Mouse (Mus musculus) liver, embryonic 11.5 days (tissue): Measurements from ENCODE around the gene Nudt16l1. TPM values are rescaled to one million over a fixed set of nuclear protein-coding genes. Genes with fewer than 3 reads are reported as not detected.

Source experiments
- ATAC-seq: fragments of 200-750 bp; cut with Nextera tagmentation; replicated peaks from 2 replicates; pipeline ENCODE4 v1.8.0; 2017; ENCODE audit warnings: moderate number of reproducible peaks, mild to moderate bottlenecking, moderate TSS enrichment, moderate library complexity; ENCODE audit not compliant: low FRiP score
- DNase-seq: peaks from one replicate; pipeline ENCODE4 v3.0.0-alpha.2; 2017; ENCODE audit warnings: low spot score
- H3K27ac ChIP-seq: fragments of 300-500 bp; sonication (generic); 2 replicates; pipeline ENCODE4 v1.5.1; 2014; ENCODE audit warnings: mild to moderate bottlenecking, low read depth, low read length, control low read depth
- H3K27me3 ChIP-seq: fragments of 300-500 bp; sonication (generic); replicated peaks from 2 replicates; pipeline ENCODE4 v1.6.1; 2014; ENCODE audit warnings: low read length, mixed read lengths; ENCODE audit not compliant: control insufficient read depth, insufficient read depth
- H3K36me3 ChIP-seq: fragments of 300-500 bp; sonication (generic); 2 replicates; pipeline ENCODE4 v1.6.1; 2014; ENCODE audit warnings: mild to moderate bottlenecking, low read length, moderate library complexity, mixed read lengths; ENCODE audit not compliant: control insufficient read depth, insufficient read depth
- H3K4me1 ChIP-seq: fragments of 300-500 bp; sonication (generic); replicated peaks from 2 replicates; pipeline ENCODE4 v1.6.1; 2014; ENCODE audit warnings: low read length, mixed read lengths; ENCODE audit not compliant: control insufficient read depth, insufficient read depth
- H3K4me2 ChIP-seq: fragments of 300-500 bp; sonication (generic); 2 replicates; pipeline ENCODE4 v1.6.1; 2014; ENCODE audit warnings: mild to moderate bottlenecking, control low read depth, moderate library complexity
- H3K4me3 ChIP-seq: fragments of 300-500 bp; sonication (generic); 2 replicates; pipeline ENCODE4 v1.5.1; 2014; ENCODE audit warnings: low read depth, low read length, control low read depth
- H3K9ac ChIP-seq: fragments of 300-500 bp; sonication (generic); 2 replicates; pipeline ENCODE4 v1.6.1; 2014; ENCODE audit warnings: low read depth, low read length, control low read depth
- H3K9me3 ChIP-seq: fragments of 300-500 bp; sonication (generic); 2 replicates; pipeline ENCODE4 v1.6.1; 2016; ENCODE audit warnings: low read length, inconsistent platforms, mixed read lengths; ENCODE audit not compliant: control insufficient read depth
- WGBS: fragments of 180-500 bp; shearing (Covaris S2); extraction: QIAGEN DNeasy Blood & Tissue Kit; methylation state at CpG from one replicate; pipeline ENCODE4 v1.1.7; 2014; 5-methylcytosine and 5-hydroxymethylcytosine counted together
- polyA plus RNA-seq: library from polyadenylated mRNA; unstranded; fragments of >200 nt; fragmentation: Nextera tagmentation; extraction: Ambion mirVana; gene quantifications from 2 replicates; pipeline ENCODE4 v1.2.1, GENCODE M21; 2014

The Nudt16l1 gene
- polyA plus RNA-seq, 1 experiment from 2014 or later, result 102 TPM

DNA sequence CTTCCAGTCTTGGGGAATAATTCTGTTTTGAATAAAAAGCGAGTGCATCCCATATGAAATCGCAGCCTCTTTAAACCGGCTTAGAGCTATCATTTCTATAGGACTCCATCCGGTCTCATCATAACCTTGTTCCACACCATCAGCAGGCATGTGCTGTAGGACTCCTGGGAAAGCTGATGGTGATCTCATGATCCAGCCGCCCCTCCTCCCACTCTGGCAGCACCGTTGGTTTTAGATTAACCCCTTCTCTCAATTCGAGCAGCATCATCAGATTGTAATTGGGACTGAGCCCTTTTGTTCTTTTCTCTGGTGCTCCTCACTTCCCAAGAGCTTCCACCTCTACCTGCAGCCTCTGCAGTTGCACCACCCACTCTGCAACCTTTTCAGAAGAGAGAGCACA lies 37.4 kb upstream of the Nudt16l1 start:
- H3K4me2 ChIP-seq, result no peak overlapping the region
- no peak for DNase-seq
- WGBS, result 64% methylated on average over 7 of the region's 7 CpGs
- H3K27ac ChIP-seq, result no peak overlapping the region
- H3K4me3 ChIP-seq, result no peak overlapping the region
- no peak for ATAC-seq
- H3K27me3 ChIP-seq, result no peaks in the 10 kb centered on the region
- H3K9ac ChIP-seq, result no peak overlapping the region
- peaks cover 29% of the 10 kb centered on the region for H3K4me1 ChIP-seq
- no peaks in the 10 kb centered on the region for H3K36me3 ChIP-seq
- no peaks in the 10 kb centered on the region for H3K9me3 ChIP-seq

DNA sequence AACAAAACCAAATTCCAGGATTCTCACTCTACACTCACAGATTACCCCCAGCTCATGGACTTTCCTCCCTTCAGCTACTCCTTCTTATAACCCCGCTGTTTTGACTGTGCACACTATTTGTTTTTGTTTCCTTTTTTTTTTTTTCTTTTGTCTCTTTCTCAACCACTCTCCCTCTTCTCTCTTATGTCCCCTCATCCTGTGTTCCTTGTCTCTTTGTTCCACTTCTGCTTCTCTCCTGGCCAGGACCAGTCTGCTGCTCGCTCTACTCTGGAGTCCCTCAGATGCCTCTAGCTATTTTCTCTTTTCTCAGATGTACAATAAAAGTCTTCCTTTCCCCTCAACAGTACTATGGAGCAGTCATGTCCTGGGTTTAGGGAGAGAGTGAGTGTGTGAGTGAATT lies 36.2 kb upstream of the Nudt16l1 start:
- DNase-seq, result no peak
- H3K9ac ChIP-seq, result no peak overlapping the region
- WGBS, result 79% methylated on average over 2 of the region's 2 CpGs
- H3K9me3 ChIP-seq, result no peaks in the 10 kb centered on the region
- no peak overlapping the region for H3K4me3 ChIP-seq
- no peaks in the 10 kb centered on the region for H3K27me3 ChIP-seq
- peaks cover 17% of the 10 kb centered on the region for H3K4me1 ChIP-seq
- H3K4me2 ChIP-seq, result no peak overlapping the region
- no peak for ATAC-seq
- H3K36me3 ChIP-seq, result no peaks in the 10 kb centered on the region
- no peak overlapping the region for H3K27ac ChIP-seq

DNA sequence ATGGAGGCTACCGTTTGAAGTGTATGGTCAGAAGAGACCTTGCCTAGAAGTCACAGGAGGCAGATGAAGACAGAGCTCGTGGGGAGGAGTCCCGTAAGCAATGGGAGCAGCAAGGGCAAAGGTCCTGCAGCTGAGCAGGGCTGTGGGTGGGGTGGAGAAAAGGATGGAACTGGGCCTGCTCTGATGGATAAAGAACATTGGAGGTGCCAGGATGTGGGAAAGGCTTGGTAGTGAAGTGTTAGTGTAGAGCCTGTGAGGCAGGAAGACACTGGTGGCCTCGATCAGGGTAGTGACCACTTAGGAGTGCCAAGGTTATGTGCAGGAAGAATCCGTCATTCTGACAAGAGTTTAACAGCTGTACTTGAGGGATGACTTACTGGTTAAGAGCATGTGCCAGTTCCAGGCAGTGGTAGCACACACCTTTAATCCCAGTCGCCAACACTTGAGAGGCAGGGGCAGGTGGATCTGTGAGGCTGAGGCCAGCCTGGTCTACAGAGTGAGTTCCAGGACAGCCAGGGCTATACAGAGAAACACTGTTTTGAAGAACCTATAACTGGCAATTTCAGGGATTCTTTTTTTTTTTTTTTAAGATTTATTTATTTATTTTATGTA lies 35.0 kb upstream of the Nudt16l1 start:
- H3K9ac ChIP-seq, result no peak overlapping the region
- H3K9me3 ChIP-seq, result no peaks in the 10 kb centered on the region
- H3K4me1 ChIP-seq, result peaks cover 18% of the 10 kb centered on the region
- no peak overlapping the region for H3K27ac ChIP-seq
- 73% methylated on average over 6 of the region's 6 CpGs for WGBS
- no peak overlapping the region for H3K4me2 ChIP-seq
- H3K27me3 ChIP-seq, result no peaks in the 10 kb centered on the region
- H3K4me3 ChIP-seq, result no peak overlapping the region
- ATAC-seq (no peak), DNase-seq (no peak)
- no peaks in the 10 kb centered on the region for H3K36me3 ChIP-seq

DNA sequence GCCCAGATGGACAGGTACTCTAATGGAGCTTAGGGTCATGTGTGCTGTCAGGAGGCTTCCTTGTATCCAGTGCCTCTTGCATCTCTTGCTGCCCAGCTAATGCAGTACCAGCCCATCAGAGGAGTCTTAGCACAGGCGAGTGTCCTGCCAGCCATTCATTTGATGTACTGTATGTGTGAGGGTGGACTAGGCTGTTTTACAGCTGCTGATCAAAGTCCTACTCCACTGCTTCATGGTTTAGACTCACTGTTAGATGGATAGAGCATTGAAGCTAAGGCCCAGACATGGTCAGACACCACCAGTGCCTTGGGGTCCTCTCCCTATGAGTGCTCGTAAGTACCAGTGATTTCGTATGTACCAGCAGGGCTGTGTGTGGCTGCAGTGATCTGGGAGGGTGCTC lies 33.7 kb upstream of the Nudt16l1 start:
- ATAC-seq (no peak), DNase-seq (no peak)
- Histone ChIP-seq H3K27me3 (no peaks in the 10 kb centered on the region), H3K4me2 (no peak overlapping the region), H3K9ac (no peak overlapping the region), H3K27ac (no peak overlapping the region), H3K4me3 (no peak overlapping the region), H3K9me3 (no peaks in the 10 kb centered on the region), H3K36me3 (no peaks in the 10 kb centered on the region), H3K4me1 (peaks cover 18% of the 10 kb centered on the region)
- 84% methylated on average over 3 of the region's 3 CpGs for WGBS

DNA sequence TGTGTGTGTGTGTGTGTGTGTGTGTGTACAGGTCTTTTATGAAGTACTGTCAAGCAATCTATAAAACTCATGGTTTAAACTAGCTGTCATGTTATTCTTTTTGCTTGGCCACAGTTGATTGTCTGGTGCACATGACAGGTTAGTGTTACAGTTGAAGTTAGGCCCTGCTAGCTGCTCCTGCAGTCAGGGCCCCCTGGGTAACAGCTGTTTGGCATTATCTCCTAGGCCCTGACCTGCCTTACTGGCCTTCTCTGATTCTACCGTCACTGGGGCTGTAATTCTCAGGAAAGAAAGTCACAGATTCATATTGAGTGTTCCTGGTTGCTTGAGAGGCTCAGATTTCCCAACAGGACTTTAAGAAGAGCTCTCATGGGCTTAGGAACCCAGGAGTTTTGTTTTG lies 33.0 kb upstream of the Nudt16l1 start:
- H3K27ac ChIP-seq, result no peak overlapping the region
- no peak overlapping the region for H3K9ac ChIP-seq
- no peak overlapping the region for H3K4me2 ChIP-seq
- H3K36me3 ChIP-seq, result no peaks in the 10 kb centered on the region
- H3K4me1 ChIP-seq, result peaks cover 18% of the 10 kb centered on the region
- H3K9me3 ChIP-seq, result no peaks in the 10 kb centered on the region
- 31% methylated on average over 1 of the region's 1 CpGs for WGBS
- ATAC-seq (no peak), DNase-seq (no peak)
- no peak overlapping the region for H3K4me3 ChIP-seq
- no peaks in the 10 kb centered on the region for H3K27me3 ChIP-seq

DNA sequence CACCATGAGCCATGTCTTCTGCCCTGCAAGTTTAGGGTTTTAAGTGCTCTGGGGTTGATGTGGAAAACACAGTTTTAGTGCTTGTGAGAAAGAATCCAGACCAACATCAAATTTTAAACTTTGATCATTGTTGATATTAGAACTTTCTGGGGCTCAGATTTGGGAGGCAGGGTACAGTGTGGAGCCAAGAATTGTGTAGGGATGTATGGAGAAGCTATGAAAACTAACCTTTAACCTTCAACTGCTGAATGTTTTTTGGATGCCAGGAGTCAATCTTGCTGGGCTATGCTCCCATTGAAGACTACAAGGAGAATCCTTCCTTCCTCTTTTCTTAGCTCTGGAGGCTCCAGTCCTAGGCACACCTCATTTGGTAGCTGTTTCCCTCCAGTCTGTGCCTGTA lies 32.0 kb upstream of the Nudt16l1 start:
- H3K27me3 ChIP-seq, result no peaks in the 10 kb centered on the region
- no peak overlapping the region for H3K9ac ChIP-seq
- no peak for DNase-seq
- H3K27ac ChIP-seq, result no peak overlapping the region
- H3K4me3 ChIP-seq, result no peak overlapping the region
- ATAC-seq, result no peak
- peaks cover 12% of the 10 kb centered on the region for H3K4me1 ChIP-seq
- H3K9me3 ChIP-seq, result no peaks in the 10 kb centered on the region
- no peak overlapping the region for H3K4me2 ChIP-seq
- H3K36me3 ChIP-seq, result peaks cover 5% of the 10 kb centered on the region

DNA sequence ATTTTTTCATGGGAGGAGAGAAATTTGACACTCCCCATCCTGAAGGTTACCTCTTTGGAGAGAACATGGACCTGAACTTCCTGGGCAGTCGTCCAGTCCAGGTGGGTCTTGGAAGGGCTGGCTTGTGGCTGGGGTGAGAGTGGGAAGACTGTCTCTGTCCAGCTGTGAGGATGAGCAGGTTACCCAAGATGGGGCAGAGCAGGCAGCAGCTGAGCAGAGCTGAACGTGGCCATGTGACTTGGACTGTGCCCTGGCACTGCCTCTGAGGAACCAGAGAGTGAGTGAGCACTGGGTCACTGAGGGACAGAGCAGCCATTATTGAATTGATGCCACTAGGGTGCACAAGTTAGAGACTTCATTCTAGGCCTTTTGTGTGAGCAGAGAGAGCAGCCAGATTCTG lies 31.2 kb upstream of the Nudt16l1 start:
- ATAC-seq, result no peak

DNA sequence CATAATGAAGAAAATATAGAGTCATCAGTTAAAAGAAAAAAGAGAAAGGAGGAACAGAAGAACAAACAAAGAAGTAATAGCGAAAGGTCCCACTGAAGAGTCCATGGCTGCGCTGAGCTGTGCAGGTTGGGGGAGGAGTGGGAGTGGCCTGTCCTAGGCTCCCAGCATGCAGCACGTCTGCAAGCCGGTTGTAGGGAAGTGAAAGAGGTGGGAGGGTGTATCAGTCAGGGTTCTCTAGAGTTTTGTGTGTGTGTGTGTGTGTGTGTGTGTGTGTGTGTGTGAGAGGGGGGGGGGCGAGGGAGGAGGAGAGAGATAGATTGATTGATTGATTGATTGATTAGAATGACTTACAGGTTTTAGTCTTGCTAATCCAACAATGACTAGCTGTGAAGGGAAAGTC lies 30.6 kb upstream of the Nudt16l1 start:
- Histone ChIP-seq H3K4me2 (no peak overlapping the region), H3K36me3 (peaks cover 13% of the 10 kb centered on the region)

More for the DNA sequence above, 31.2 kb upstream of the Nudt16l1 start:
- no peaks in the 10 kb centered on the region for H3K27me3 ChIP-seq
- no peak overlapping the region for H3K9ac ChIP-seq
- no peaks in the 10 kb centered on the region for H3K9me3 ChIP-seq
- H3K36me3 ChIP-seq, result peaks cover 13% of the 10 kb centered on the region
- WGBS, result 63% methylated on average over 2 of the region's 2 CpGs
- H3K4me1 ChIP-seq, result peaks cover 12% of the 10 kb centered on the region
- no peak for DNase-seq
- H3K27ac ChIP-seq, result no peak overlapping the region
- no peak overlapping the region for H3K4me3 ChIP-seq
- H3K4me2 ChIP-seq, result no peak overlapping the region

DNA sequence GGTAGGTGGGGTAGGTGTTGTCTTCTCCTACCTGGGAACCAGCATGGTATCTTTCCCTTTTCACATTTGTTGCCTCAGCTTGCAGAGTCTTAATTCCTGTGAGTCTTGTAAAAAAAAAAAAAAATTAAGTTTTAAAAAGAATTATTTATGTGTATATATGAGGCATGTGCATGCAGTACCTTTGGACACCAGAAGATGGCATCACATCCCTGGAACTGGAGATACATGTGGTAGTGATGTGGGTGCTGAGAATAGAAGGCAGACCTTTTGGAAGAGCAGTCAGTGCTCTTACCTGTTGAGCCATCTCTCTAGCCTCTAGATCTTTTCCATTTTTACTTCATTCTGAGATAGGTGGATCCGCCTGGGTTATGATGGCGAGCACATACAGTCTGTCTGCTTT lies 28.8 kb upstream of the Nudt16l1 start:
- Histone ChIP-seq H3K27ac (no peak overlapping the region), H3K9me3 (no peaks in the 10 kb centered on the region), H3K9ac (no peak overlapping the region), H3K4me3 (no peak overlapping the region), H3K4me2 (no peak overlapping the region), H3K4me1 (peaks cover 5% of the 10 kb centered on the region), H3K27me3 (no peaks in the 10 kb centered on the region), H3K36me3 (peaks cover 13% of the 10 kb centered on the region)
- ATAC-seq (no peak), DNase-seq (no peak)
- WGBS, result 98% methylated on average over 2 of the region's 2 CpGs

More for the DNA sequence above, 30.6 kb upstream of the Nudt16l1 start:
- DNase-seq (no peak), ATAC-seq (peak; percentile 75)
- no peaks in the 10 kb centered on the region for H3K9me3 ChIP-seq
- H3K27ac ChIP-seq, result no peak overlapping the region
- H3K9ac ChIP-seq, result no peak overlapping the region
- no peaks in the 10 kb centered on the region for H3K27me3 ChIP-seq
- 38% methylated on average over 4 of the region's 5 CpGs for WGBS
- H3K4me3 ChIP-seq, result no peak overlapping the region
- H3K4me1 ChIP-seq, result peaks cover 13% of the 10 kb centered on the region
